Mouse (Mus musculus) forebrain, embryonic 12.5 days (tissue): ENCODE measurements at regions not wholly inside any gene's neighbourhood (a gene's known extent, or its start where the extent isn't known, plus 50 kb on each side); places are given as distances from the start of the nearest gene placed in this dataset.
"Not testable (repeated sequence)": the region's sequence is repeated elsewhere in the genome, so short reads cannot be mapped to it uniquely, and the experiment has no call there.

Source experiments
- ATAC-seq: fragments of 200-750 bp; cut with Nextera tagmentation; 2 replicates; pipeline ENCODE4 v1.8.0; 2017; ENCODE audit warnings: moderate TSS enrichment; ENCODE audit not compliant: low FRiP score
- H3K27ac ChIP-seq: fragments of 300-500 bp; sonication (generic); 2 replicates; pipeline ENCODE4 v1.5.1; 2016; ENCODE audit warnings: mild to moderate bottlenecking
- H3K27me3 ChIP-seq: fragments of 300-500 bp; sonication (generic); 2 replicates; pipeline ENCODE4 v1.6.1; 2016; ENCODE audit warnings: mild to moderate bottlenecking
- H3K36me3 ChIP-seq: fragments of 300-500 bp; sonication (generic); replicated peaks from 2 replicates; pipeline ENCODE4 v1.6.1; 2016; ENCODE audit warnings: mild to moderate bottlenecking
- H3K4me1 ChIP-seq: fragments of 300-500 bp; sonication (generic); 2 replicates; pipeline ENCODE4 v1.6.1; 2016
- H3K4me2 ChIP-seq: fragments of 300-500 bp; sonication (generic); 2 replicates; pipeline ENCODE4 v1.6.1; 2016; ENCODE audit warnings: mild to moderate bottlenecking, moderate library complexity
- H3K4me3 ChIP-seq: fragments of 300-500 bp; sonication (generic); replicated peaks from 2 replicates; pipeline ENCODE4 v1.5.1; 2016; ENCODE audit warnings: mild to moderate bottlenecking
- H3K9ac ChIP-seq: fragments of 300-500 bp; sonication (generic); 2 replicates; pipeline ENCODE4 v1.6.1; 2016; ENCODE audit warnings: mild to moderate bottlenecking
- H3K9me3 ChIP-seq: fragments of 300-500 bp; sonication (generic); 2 replicates; pipeline ENCODE4 v1.6.1; 2016
- WGBS: fragments of 180-500 bp; shearing (Covaris S2); methylation state at CpG from one replicate; pipeline ENCODE4 v1.1.7; 2016; 5-methylcytosine and 5-hydroxymethylcytosine counted together

DNA sequence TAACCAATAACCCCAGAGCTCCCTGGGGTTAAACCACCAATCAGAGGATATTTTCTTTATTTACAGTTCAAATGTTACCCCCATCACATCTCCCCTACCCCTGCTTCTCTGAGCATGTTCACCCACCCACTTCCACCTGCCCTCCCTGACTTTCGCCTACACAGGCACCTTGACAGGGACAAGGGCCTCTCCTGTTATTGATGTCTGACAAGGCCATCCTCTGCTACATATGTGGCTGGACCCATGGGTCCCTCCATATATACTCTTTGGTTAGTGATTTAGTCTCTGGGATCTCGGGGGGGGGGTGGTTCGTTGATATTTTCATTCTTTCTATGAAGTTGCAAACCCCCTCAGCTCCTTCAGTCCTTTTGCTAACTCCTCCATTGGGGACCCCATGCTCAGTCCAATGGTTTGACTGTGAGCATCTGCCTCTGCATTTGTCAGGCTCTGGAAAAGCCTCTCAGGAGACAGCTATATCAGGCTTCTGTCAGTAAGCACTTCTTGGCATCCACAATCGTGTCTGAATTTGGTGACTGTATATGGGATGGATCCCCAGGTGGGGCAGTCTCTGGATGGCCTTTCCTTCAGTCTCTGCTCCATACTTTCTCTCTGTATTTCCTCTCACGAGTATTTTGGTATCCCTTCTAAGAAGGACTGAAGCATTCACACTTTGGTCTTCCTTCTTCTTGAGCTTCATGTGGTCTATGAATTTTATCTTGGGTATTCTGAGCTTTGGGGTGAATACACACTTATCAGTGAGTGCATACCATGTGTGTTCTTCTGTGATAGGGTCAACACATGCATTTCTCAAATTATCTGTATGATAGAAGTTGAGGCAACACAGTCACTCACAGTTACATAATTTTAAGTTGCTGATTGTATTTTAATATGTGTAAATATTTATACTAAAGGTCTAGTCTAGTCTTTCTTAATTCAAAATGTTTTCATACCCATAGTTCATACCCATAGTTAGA is 220.8 kb upstream of the Tusc1 start:
- no peak overlapping the region for H3K4me3 ChIP-seq
- no peak overlapping the region for H3K9ac ChIP-seq
- 78% methylated on average over 5 of the region's 5 CpGs for WGBS
- H3K27ac ChIP-seq = no peak overlapping the region
- H3K27me3 ChIP-seq = no peaks in the 10 kb centered on the region
- no peak overlapping the region for H3K4me2 ChIP-seq
- no peak for ATAC-seq
- H3K9me3 ChIP-seq = no peaks in the 10 kb centered on the region
- H3K4me1 ChIP-seq = no peaks in the 10 kb centered on the region
- H3K36me3 ChIP-seq = no peaks in the 10 kb centered on the region

DNA sequence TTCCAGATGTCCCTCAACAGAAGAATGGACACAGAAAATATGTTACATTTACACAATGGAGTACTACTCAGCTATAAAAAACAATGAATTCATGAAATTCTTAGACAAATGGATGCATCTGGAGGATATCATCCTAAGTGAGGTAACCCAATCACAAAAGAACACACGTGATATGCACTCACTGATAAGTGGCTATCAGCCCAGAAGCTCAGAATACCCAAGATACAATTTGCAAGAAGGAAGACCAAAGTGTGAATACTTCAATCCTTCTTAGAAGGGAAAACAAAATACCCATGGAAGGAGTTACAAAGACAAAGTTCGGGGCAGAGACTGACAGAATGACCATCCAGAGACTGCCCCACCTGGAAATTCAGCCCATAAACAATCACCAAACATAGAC is 219.9 kb upstream of the Tusc1 start:
- ATAC-seq, H3K4me1 ChIP-seq, H3K27me3 ChIP-seq, H3K4me2 ChIP-seq, H3K9me3 ChIP-seq, H3K9ac ChIP-seq, H3K27ac ChIP-seq, H3K36me3 ChIP-seq, H3K4me3 ChIP-seq: not testable (repeated sequence)
- 85% methylated on average over 2 of the region's 2 CpGs for WGBS

DNA sequence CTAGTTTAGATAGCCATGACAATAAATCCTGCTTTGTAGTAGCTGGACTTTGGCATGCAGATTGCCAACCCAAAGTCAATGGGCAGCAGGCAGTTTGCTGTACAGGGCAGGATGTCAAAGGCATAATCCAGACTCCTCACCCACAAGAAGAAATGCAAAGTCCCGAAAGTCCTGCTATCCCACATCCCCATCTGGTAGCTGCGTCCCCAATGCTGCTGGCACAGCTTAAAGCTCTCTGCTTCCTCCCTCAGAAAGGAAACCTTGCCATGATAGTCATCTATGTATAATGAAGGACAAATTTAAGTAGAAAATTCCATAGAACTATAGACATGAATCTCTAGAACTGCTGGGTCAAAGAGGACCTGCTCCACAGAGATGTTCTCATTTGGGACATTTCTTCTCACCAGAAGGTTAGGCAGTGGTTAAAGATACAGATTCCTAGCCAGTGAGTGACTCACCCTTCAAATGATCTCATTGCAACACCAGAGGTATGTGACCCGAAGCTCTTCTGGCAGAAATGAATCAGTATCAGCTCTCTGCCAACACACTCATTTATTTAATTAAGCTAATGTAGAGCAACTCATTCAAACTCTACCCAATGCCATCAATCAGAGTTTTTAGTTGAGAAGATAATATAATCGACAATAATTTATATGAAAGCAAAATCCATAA is 217.3 kb upstream of the Tusc1 start:
- Histone ChIP-seq H3K9me3 (no peaks in the 10 kb centered on the region), H3K27ac (no peak overlapping the region), H3K4me3 (no peak overlapping the region), H3K27me3 (no peaks in the 10 kb centered on the region), H3K36me3 (no peaks in the 10 kb centered on the region), H3K9ac (no peak overlapping the region), H3K4me1 (no peaks in the 10 kb centered on the region), H3K4me2 (no peak overlapping the region)
- ATAC-seq = no peak
- WGBS = 89% methylated on average over 4 of the region's 4 CpGs

DNA sequence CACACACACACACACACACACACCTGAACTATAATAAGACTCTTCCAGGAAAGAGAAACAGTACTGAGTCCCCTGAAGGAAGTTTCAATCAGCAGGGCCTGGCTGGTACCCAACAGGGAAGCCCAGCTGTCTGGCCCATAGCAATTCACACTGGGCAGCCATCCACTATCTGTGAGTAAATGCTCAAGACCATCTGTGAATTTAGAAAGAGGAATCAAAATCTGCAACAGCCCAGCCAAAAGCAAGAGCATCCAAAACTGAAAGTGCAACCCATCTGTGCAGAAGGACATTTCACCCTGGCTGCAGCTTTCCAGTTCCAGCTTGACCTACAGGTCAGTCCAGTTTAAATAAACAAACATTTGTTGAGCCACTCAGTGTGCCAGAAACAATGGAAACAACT is 215.8 kb upstream of the Tusc1 start:
- H3K9me3 ChIP-seq = no peaks in the 10 kb centered on the region
- H3K27ac ChIP-seq = no peak overlapping the region
- H3K9ac ChIP-seq = no peak overlapping the region
- no peak overlapping the region for H3K4me3 ChIP-seq
- no peaks in the 10 kb centered on the region for H3K36me3 ChIP-seq
- H3K4me1 ChIP-seq = no peaks in the 10 kb centered on the region
- no peaks in the 10 kb centered on the region for H3K27me3 ChIP-seq
- ATAC-seq = no peak
- no peak overlapping the region for H3K4me2 ChIP-seq

DNA sequence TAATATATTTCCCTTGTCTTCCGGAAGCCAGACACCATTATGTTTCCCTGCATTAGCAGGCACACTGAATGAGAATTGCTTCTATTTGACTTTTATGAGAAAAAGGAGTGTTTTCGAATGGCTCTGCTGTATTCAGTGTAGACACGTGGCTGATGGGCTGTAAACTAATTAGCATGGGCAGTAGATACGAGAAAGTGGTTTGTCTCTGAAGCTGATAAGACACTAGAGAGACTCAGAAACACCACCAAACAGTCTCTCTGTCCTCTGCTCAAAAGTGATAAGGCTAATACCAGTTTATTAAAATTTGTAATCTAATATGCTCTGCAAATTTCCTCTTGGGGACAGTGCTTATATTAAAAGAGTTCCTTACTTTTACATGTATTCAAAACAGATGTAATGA is 205.3 kb upstream of the Tusc1 start:
- H3K4me2 ChIP-seq = no peak overlapping the region
- no peaks in the 10 kb centered on the region for H3K36me3 ChIP-seq
- no peak overlapping the region for H3K9ac ChIP-seq
- H3K27ac ChIP-seq = no peak overlapping the region
- H3K4me1 ChIP-seq = no peaks in the 10 kb centered on the region
- no peaks in the 10 kb centered on the region for H3K9me3 ChIP-seq
- H3K27me3 ChIP-seq = no peaks in the 10 kb centered on the region
- no peak overlapping the region for H3K4me3 ChIP-seq
- no peak for ATAC-seq
- 54% methylated on average over 4 of the region's 4 CpGs for WGBS

DNA sequence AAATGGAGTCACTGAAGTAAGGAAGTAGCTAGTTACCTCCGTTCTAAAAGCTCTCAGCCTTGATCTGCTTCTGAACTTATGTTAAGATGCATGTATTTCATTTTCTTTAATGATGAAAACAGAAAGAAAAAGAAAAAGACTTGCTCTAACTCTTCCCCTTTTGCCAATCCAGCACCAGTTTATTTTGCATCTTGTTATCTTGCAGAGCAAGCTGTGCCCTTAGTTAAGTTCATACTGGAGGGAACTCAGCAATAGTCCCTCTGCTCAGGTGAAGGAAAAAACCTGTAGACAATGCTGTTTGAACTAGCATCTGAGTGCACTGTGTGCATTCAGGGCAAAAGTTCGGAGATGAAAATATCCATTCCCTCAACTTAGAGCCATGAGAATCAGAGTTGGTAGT is 192.1 kb upstream of the Tusc1 start:
- Histone ChIP-seq H3K36me3 (no peaks in the 10 kb centered on the region), H3K9ac (no peak overlapping the region), H3K27me3 (no peaks in the 10 kb centered on the region), H3K4me2 (no peak overlapping the region), H3K9me3 (no peaks in the 10 kb centered on the region), H3K4me1 (no peaks in the 10 kb centered on the region), H3K4me3 (no peak overlapping the region), H3K27ac (no peak overlapping the region)
- WGBS = 87% methylated on average over 2 of the region's 2 CpGs
- no peak for ATAC-seq

DNA sequence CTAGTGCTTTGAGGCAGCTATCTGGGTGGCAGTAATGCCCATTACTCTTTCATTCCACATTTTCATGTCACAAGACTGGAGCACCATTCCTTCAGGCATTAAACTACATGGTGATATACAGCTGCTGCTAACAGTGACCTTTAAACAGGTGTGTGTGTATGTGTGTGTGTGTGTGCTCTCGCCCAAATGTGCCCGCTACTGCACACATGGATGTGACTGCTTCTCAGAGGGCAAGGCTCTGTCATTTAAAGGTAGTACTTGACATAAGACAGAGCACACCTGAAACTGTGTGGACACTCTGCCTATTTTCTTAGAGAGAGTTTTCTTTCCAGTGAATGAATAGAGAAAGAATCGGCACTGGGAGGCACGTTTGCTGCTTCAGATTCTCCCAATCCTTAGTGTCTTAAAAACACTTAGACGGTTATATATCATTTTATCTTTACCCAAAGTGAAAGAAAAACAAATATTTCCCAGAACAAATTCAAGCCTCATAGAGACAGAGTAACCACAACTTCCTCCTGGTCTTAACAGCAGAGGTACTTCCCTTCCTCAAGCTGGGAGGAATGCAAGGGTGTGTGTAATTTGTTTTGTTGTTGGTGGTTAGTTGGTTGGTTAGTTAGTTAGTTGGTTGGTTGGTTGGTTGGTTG is 185.3 kb upstream of the Tusc1 start:
- no peak for ATAC-seq
- WGBS = 95% methylated on average over 5 of the region's 5 CpGs

DNA sequence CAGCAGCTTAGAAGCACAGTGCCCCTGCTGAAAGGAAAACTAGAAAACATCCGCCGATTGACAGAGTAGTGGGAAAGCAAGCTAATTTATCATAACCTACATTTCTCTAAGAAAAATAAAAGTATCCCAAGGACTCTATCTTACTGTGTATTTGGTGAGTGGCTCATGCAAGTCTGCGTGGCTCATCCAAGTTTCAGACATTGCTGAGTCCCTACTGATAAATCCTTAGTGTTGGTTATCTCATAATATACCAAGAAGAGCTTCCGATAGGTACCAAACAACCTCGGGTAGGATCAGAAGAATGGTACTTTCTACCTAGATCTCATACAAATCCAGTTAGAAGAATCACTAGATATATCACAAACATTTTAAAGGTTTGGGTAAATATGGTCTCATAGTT is 183.6 kb upstream of the Tusc1 start:
- H3K4me1 ChIP-seq = no peaks in the 10 kb centered on the region
- ATAC-seq = no peak
- WGBS = 87% methylated on average over 5 of the region's 5 CpGs
- H3K9ac ChIP-seq = no peak overlapping the region
- H3K27me3 ChIP-seq = no peaks in the 10 kb centered on the region
- no peak overlapping the region for H3K4me3 ChIP-seq
- H3K36me3 ChIP-seq = no peaks in the 10 kb centered on the region
- no peaks in the 10 kb centered on the region for H3K9me3 ChIP-seq
- no peak overlapping the region for H3K4me2 ChIP-seq
- H3K27ac ChIP-seq = no peak overlapping the region

More for the DNA sequence above, 185.3 kb upstream of the Tusc1 start:
- H3K27ac ChIP-seq = no peak overlapping the region
- H3K36me3 ChIP-seq = no peaks in the 10 kb centered on the region
- H3K4me1 ChIP-seq = no peaks in the 10 kb centered on the region
- H3K9me3 ChIP-seq = no peaks in the 10 kb centered on the region
- no peak overlapping the region for H3K9ac ChIP-seq
- H3K4me3 ChIP-seq = no peak overlapping the region
- H3K27me3 ChIP-seq = no peaks in the 10 kb centered on the region
- no peak overlapping the region for H3K4me2 ChIP-seq

DNA sequence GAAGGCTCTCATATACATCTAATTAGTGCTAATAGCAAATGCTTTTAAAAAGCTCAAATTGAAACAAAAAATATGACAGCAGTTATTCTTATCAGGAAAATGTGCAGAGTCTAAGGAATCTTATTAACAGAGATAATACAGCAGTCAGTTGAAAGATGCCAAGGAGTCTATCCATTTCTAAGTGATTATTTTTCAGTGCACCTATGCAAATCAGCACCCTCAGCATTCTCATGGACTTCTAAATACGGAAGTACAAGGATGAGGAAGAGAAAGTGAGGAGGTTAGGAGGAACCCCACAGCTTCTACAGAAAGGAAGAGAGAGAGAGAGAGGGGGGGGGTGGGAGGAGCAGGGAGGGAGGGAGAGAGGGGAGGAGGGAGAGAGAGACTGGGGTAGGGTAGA is 175.5 kb upstream of the Tusc1 start:
- Histone ChIP-seq H3K27me3 (no peaks in the 10 kb centered on the region), H3K4me3 (no peak overlapping the region), H3K36me3 (no peaks in the 10 kb centered on the region), H3K9ac (no peak overlapping the region), H3K9me3 (no peaks in the 10 kb centered on the region), H3K4me1 (no peaks in the 10 kb centered on the region), H3K4me2 (no peak overlapping the region), H3K27ac (no peak overlapping the region)
- WGBS = 21% methylated on average over 1 of the region's 1 CpGs
- ATAC-seq = no peak

DNA sequence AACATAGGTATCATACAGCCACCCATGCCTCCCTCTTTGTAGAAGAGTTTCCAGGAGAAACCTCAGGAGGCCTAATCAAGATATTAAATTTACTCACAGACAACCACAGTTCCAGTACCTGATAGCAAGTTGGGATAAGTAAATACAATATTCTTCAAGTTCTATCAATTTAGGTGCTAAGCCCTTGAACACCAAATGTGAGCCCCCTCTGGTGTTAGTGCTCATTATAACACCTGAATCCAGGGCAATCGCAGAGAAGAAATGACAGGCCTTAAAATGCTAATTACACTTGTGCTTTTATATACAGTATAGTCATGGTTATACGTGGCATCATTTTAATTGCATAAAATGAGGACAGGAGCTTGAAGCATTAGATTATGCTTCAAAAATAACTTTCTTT is 161.6 kb upstream of the Tusc1 start:
- no peaks in the 10 kb centered on the region for H3K27me3 ChIP-seq
- 78% methylated on average over 2 of the region's 2 CpGs for WGBS
- no peak for ATAC-seq
- no peak overlapping the region for H3K9ac ChIP-seq
- no peaks in the 10 kb centered on the region for H3K36me3 ChIP-seq
- no peaks in the 10 kb centered on the region for H3K4me1 ChIP-seq
- H3K27ac ChIP-seq = no peak overlapping the region
- H3K4me3 ChIP-seq = no peak overlapping the region
- no peaks in the 10 kb centered on the region for H3K9me3 ChIP-seq
- no peak overlapping the region for H3K4me2 ChIP-seq

DNA sequence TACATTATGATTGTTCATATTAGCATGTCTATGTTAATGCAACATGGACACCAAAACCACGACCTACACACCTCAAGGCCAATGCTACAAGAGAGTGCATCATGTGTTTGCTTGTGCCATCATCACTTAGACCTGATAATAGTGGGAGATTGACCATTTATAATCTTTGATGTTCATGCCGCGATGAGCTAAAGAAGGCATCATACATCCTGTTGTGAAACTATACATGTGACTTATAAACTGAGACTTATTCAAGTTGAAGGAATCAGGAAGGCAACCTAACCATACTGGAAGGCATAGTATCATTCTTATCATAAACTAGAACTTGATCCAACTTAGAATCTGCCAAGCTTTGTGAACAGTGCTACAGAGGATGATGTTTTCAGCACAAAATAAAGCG is 159.0 kb upstream of the Tusc1 start:
- ATAC-seq = no peak
- Histone ChIP-seq H3K9ac (no peak overlapping the region), H3K4me2 (no peak overlapping the region), H3K27me3 (no peaks in the 10 kb centered on the region), H3K4me1 (no peaks in the 10 kb centered on the region), H3K36me3 (no peaks in the 10 kb centered on the region), H3K4me3 (no peak overlapping the region), H3K27ac (no peak overlapping the region), H3K9me3 (no peaks in the 10 kb centered on the region)
- WGBS = 96% methylated on average over 4 of the region's 4 CpGs

DNA sequence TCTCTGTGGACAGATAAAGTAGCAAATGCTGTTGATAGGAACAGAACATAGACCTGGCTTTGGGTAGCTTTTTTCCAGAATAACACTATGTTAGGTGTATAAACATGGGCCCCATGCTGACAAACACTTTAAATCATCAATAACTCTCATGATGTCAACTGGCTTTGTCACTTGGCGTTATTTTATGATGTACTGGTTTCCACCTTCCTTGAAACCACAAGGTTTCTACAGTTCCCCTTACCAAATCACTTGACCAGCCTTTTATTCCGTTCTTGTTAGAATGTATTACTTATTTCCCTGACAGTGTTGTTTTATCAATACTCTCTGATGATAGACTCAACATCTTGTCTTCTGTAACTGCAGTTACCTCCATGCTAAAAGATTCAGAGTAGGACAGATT is 158.6 kb upstream of the Tusc1 start:
- H3K4me2 ChIP-seq = no peak overlapping the region
- H3K9me3 ChIP-seq = no peaks in the 10 kb centered on the region
- no peak for ATAC-seq
- H3K4me1 ChIP-seq = no peaks in the 10 kb centered on the region
- no peaks in the 10 kb centered on the region for H3K36me3 ChIP-seq
- no peaks in the 10 kb centered on the region for H3K27me3 ChIP-seq
- WGBS = 89% methylated on average over 2 of the region's 2 CpGs
- no peak overlapping the region for H3K27ac ChIP-seq
- H3K4me3 ChIP-seq = no peak overlapping the region
- H3K9ac ChIP-seq = no peak overlapping the region
